Mouse (Mus musculus): ENCODE results near the gene Abl2. TPM values are rescaled to one million over a fixed set of nuclear protein-coding genes. Genes with fewer than 3 reads are reported as not detected.

Abl2 gene
- polyA plus RNA-seq, 1 experiment from 2014 or later: 2.3 TPM

DNA sequence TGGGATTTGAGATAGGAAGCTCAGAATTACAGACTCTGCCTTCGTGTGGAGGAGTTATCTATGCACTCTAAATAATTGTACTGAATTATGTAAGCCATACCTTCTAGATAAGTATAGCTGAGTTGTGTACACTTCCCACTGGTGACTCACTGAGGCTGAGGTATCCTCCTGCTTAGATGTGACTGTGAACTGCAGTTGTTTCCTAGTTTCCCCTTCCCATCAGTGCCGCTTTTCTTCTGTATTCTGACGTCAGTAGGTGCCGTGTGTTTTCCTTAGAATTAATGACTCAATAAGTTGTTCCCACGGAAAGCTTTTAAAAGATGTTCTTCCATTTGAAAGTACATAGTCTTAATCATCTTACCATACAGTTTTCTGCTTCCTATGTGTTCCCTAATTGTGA, 34.7 kb downstream of the Abl2 start:
- Histone ChIP-seq H3K36me3 (ENCODE audit: insufficient read depth, low read length) (no peaks in the 10 kb centered on the region), H3K27ac (ENCODE audit: low read length) (no peak overlapping the region), H3K4me3 (ENCODE audit: low read depth, low read length) (no peak overlapping the region), H3K27me3 (replicated peaks; ENCODE audit: insufficient read depth, low read length) (no peaks in the 10 kb centered on the region), H3K9me3 (ENCODE audit: low read length) (no peaks in the 10 kb centered on the region), H3K4me1 (ENCODE audit: insufficient read depth, low read depth, low read length) (no peaks in the 10 kb centered on the region), H3K4me2 (replicated peaks; ENCODE audit: low read depth, low read length) (no peak overlapping the region), H3K9ac (replicated peaks; ENCODE audit: low read depth) (no peak overlapping the region)
- WGBS: 74% methylated on average over 5 of the region's 5 CpGs
- no peak for ATAC-seq
- no peak for DNase-seq (ENCODE audit: low spot score)
- TF ChIP-seq EP300 (IDR thresholded peaks at IDR 0.05): no peak
- no peak for TF ChIP-seq CTCF (IDR thresholded peaks at IDR 0.05)

DNA sequence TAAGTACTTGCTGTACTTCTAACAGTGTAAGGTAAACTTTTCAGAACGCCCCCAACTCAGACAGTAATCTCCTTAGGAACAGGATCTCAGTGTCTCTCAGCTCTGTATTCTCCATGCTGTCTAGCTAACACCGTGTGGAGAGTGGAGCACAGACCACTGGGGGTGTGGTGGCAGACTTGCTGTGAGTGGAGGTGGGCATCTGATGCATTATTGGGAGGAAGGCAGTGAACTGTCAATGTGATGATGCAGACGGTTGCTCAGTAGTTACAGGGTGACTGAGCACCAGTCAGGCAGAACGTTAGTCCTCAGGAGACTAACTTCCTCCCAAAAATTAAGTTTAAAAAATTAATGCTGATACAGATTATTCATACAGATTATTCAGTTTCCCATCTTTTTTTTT, 38.5 kb downstream of the Abl2 start:
- H3K4me3 ChIP-seq (ENCODE audit: low read depth, low read length): no peak overlapping the region
- H3K27me3 ChIP-seq (replicated peaks; ENCODE audit: insufficient read depth, low read length): no peaks in the 10 kb centered on the region
- no peak overlapping the region for H3K4me2 ChIP-seq (replicated peaks; ENCODE audit: low read depth, low read length)
- no peak for DNase-seq (ENCODE audit: low spot score)
- ATAC-seq: no peak
- peaks cover 2% of the 10 kb centered on the region; the same call in 1 of the 2 replicates for H3K4me1 ChIP-seq (ENCODE audit: insufficient read depth, low read depth, low read length)
- no peak overlapping the region for H3K9ac ChIP-seq (replicated peaks; ENCODE audit: low read depth)
- 81% methylated on average over 4 of the region's 4 CpGs for WGBS
- H3K36me3 ChIP-seq (ENCODE audit: insufficient read depth, low read length): no peaks in the 10 kb centered on the region
- no peak for TF ChIP-seq EP300 (IDR thresholded peaks at IDR 0.05)
- TF ChIP-seq CTCF (IDR thresholded peaks at IDR 0.05): no peak
- H3K27ac ChIP-seq (ENCODE audit: low read length): no peak overlapping the region
- no peaks in the 10 kb centered on the region for H3K9me3 ChIP-seq (ENCODE audit: low read length)

DNA sequence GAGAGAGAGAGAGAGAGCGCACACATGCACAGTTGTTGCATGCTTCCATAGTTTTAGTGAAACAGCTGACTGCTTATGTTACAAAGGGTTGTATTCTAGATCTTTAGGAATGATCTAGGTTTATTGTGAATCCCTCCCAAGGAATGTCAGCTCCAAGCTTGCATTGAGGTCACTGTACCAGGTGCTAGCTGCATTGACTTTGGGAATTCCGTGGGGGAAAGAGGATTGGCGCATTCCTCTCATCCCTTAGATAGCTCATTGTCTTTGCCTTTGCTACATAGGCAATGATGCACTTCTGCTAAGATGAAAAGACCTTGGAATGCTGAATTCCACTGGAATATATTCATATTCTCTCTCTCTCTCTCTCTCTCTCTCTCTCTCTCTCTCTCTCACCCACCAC, 44.0 kb downstream of the Abl2 start:
- H3K4me3 ChIP-seq (ENCODE audit: low read depth, low read length): no peak overlapping the region
- no peak overlapping the region for H3K27ac ChIP-seq (ENCODE audit: low read length)
- no peak for ATAC-seq
- no peaks in the 10 kb centered on the region for H3K36me3 ChIP-seq (ENCODE audit: insufficient read depth, low read length)
- 78% methylated on average over 3 of the region's 3 CpGs for WGBS
- no peaks in the 10 kb centered on the region for H3K27me3 ChIP-seq (replicated peaks; ENCODE audit: insufficient read depth, low read length)
- TF ChIP-seq CTCF (IDR thresholded peaks at IDR 0.05) (no peak), EP300 (IDR thresholded peaks at IDR 0.05) (no peak)
- peaks cover 2% of the 10 kb centered on the region; the same call in 1 of the 2 replicates for H3K4me1 ChIP-seq (ENCODE audit: insufficient read depth, low read depth, low read length)
- no peak for DNase-seq (ENCODE audit: low spot score)
- no peak overlapping the region for H3K4me2 ChIP-seq (replicated peaks; ENCODE audit: low read depth, low read length)
- H3K9ac ChIP-seq (replicated peaks; ENCODE audit: low read depth): no peak overlapping the region
- H3K9me3 ChIP-seq (ENCODE audit: low read length): no peaks in the 10 kb centered on the region

DNA sequence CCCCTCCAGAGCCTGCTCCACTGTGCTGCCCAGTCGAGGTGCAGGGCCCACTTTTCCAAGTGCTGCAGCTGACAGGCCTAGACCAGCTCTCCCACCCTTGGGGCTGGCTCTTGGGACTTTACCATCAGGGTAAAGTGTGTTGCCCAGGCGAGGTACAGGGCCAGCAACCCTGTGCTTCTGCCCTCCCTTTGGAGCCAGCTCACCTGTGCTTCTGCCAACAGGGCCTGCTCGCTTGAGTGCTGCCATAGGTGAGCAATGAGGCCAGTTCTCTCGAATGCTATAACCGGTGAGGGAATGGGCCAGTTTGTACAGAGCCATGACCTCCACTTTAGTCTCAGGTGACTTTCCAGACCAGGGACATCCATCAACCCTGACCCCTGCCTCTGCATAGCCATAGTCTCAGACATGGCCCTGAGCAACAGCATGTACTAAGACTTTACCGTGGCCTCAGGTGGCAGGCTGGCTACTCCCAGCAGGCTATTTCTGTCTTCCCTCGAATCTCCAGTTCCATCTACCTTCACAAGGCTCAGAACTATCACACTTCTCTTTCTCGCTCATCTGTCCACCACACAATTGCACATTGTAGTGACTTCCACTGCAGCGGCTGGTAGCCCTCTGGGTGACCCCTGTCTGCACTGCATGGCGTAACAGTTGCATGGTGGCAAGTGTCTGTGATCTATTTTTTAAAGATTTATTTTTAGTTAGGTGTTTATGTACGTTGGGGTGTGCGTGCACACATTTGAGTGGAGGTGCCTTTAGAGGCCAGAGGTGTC, 46.7 kb downstream of the Abl2 start:
- no peak overlapping the region for H3K4me2 ChIP-seq (replicated peaks; ENCODE audit: low read depth, low read length)
- H3K9ac ChIP-seq (replicated peaks; ENCODE audit: low read depth): no peak overlapping the region
- no peaks in the 10 kb centered on the region for H3K4me1 ChIP-seq (ENCODE audit: insufficient read depth, low read depth, low read length)
- ATAC-seq (no peak), DNase-seq (ENCODE audit: low spot score) (no peak)
- 67% methylated on average over 12 of the region's 12 CpGs for WGBS
- no peaks in the 10 kb centered on the region for H3K36me3 ChIP-seq (ENCODE audit: insufficient read depth, low read length)
- H3K9me3 ChIP-seq (ENCODE audit: low read length): no peaks in the 10 kb centered on the region
- H3K4me3 ChIP-seq (ENCODE audit: low read depth, low read length): no peak overlapping the region
- H3K27me3 ChIP-seq (replicated peaks; ENCODE audit: insufficient read depth, low read length): no peaks in the 10 kb centered on the region
- H3K27ac ChIP-seq (ENCODE audit: low read length): no peak overlapping the region
- TF ChIP-seq EP300 (IDR thresholded peaks at IDR 0.05) (no peak), CTCF (IDR thresholded peaks at IDR 0.05) (peak; percentile 16; the same call in 1 of the 2 replicates)

DNA sequence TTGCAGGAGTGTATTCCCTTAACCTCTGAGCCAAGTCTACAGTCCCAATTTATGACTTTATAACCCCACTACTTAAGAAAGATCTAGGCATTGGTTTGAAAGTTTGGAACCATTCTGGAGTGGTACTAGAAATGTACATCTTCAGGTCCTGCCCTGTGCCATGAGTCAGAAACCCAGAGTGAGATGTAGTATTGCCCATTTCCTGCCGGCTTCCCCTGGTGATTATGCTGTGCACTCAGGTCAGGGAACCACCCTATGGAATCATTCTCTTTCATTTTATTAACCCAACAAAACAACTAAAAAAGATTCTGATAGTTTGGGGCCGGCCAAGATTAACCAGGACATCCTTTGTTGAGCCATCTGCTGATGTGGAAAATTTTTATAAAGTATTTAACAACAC, 47.4 kb downstream of the Abl2 start:
- Histone ChIP-seq H3K36me3 (ENCODE audit: insufficient read depth, low read length) (no peaks in the 10 kb centered on the region), H3K4me2 (replicated peaks; ENCODE audit: low read depth, low read length) (no peak overlapping the region), H3K9ac (replicated peaks; ENCODE audit: low read depth) (no peak overlapping the region), H3K4me1 (ENCODE audit: insufficient read depth, low read depth, low read length) (no peaks in the 10 kb centered on the region), H3K27me3 (replicated peaks; ENCODE audit: insufficient read depth, low read length) (no peaks in the 10 kb centered on the region), H3K4me3 (ENCODE audit: low read depth, low read length) (no peak overlapping the region), H3K27ac (ENCODE audit: low read length) (no peak overlapping the region), H3K9me3 (ENCODE audit: low read length) (no peaks in the 10 kb centered on the region)
- DNase-seq (ENCODE audit: low spot score): no peak
- ATAC-seq: no peak
- 65% methylated on average over 2 of the region's 2 CpGs for WGBS
- TF ChIP-seq CTCF (IDR thresholded peaks at IDR 0.05): no peak
- TF ChIP-seq EP300 (IDR thresholded peaks at IDR 0.05): no peak

DNA sequence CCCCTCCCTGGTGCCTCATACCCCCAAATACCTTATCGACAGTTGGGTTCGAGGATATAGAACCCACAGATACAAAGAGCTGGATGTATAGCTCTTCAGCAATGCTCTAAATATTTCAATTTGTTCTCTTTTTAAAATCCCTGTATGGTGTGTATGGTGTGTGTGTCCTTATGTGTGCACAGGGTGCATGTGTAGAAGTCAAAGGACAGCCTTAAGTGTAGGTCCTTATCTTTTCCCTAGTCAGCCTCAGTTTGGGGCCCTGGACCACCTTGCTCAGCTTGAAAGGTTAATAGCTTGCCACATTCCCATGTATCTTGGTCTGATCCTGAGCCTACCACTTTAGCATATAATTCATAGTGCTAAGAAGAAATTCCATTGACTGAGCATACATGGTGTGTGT, 49.9 kb downstream of the Abl2 start:
- Histone ChIP-seq H3K4me3 (ENCODE audit: low read depth, low read length) (no peak overlapping the region), H3K4me1 (ENCODE audit: insufficient read depth, low read depth, low read length) (no peaks in the 10 kb centered on the region), H3K36me3 (ENCODE audit: insufficient read depth, low read length) (no peaks in the 10 kb centered on the region), H3K9ac (replicated peaks; ENCODE audit: low read depth) (no peak overlapping the region), H3K9me3 (ENCODE audit: low read length) (no peaks in the 10 kb centered on the region), H3K27ac (ENCODE audit: low read length) (no peak overlapping the region), H3K4me2 (replicated peaks; ENCODE audit: low read depth, low read length) (no peak overlapping the region), H3K27me3 (replicated peaks; ENCODE audit: insufficient read depth, low read length) (no peaks in the 10 kb centered on the region)
- TF ChIP-seq EP300 (IDR thresholded peaks at IDR 0.05) (no peak), CTCF (IDR thresholded peaks at IDR 0.05) (no peak)
- DNase-seq (ENCODE audit: low spot score) (no peak), ATAC-seq (no peak)
- 94% methylated on average over 2 of the region's 2 CpGs for WGBS
